Mouse (Mus musculus) bone marrow, adult 2 months (tissue): ENCODE data around the gene Ephb6.

Experiments used
- CTCF ChIP-seq: fragments of 200-500 bp; IDR thresholded peaks from 2 replicates; pipeline ENCODE4 v1.5.1; 2011; ENCODE audit warnings: low read length, control low read depth; ENCODE audit not compliant: control insufficient read depth, insufficient read depth
- POLR2A ChIP-seq: fragments of 200-500 bp; IDR thresholded peaks from 2 replicates; pipeline ENCODE4 v1.6.1; 2011; ENCODE audit warnings: low read depth, mild to moderate bottlenecking, control low read depth, low read length, borderline replicate concordance; ENCODE audit not compliant: control insufficient read depth

- TF ChIP-seq CTCF = no peak
- no peak for TF ChIP-seq POLR2A
Measured at GRCm38 (mm10) chr6:41577297-41577696, 28.0 kb upstream of the Ephb6 start.
